Mouse (Mus musculus): ENCODE results near the gene Foxk1.

Gene Foxk1

GRCm38 (mm10) chr5:142416070-142416775, 14.9 kb downstream of the Foxk1 start:
- in situ Hi-C loops (cut with MboI; ENCODE audit: unreplicated experiment in 2 of 2), result no loop called here

- in situ Hi-C loops (cut with MboI; ENCODE audit: unreplicated experiment in 2 of 2), result no loop called here
Observed at GRCm38 (mm10) chr5:142417104-142417503, 15.8 kb downstream of the Foxk1 start.

- in situ Hi-C loops (cut with MboI; ENCODE audit: unreplicated experiment in 2 of 2), result no loop called here
Observed at GRCm38 (mm10) chr5:142417876-142418275, 16.6 kb downstream of the Foxk1 start.

- in situ Hi-C loops (cut with MboI; ENCODE audit: unreplicated experiment in 2 of 2), result no loop called here
Observed at GRCm38 (mm10) chr5:142418419-142418818, 17.1 kb downstream of the Foxk1 start.

- in situ Hi-C loops (cut with MboI; ENCODE audit: unreplicated experiment in 2 of 2), result no loop called here
Observed at GRCm38 (mm10) chr5:142420317-142420716, 19.0 kb downstream of the Foxk1 start.

- in situ Hi-C loops (cut with MboI; ENCODE audit: unreplicated experiment in 2 of 2), result no loop called here
Observed at GRCm38 (mm10) chr5:142420920-142421319, 19.6 kb downstream of the Foxk1 start.

GRCm38 (mm10) chr5:142421886-142422285, 20.6 kb downstream of the Foxk1 start:
- in situ Hi-C loops (cut with MboI; ENCODE audit: unreplicated experiment in 2 of 2), result no loop called here

- in situ Hi-C loops (cut with MboI; ENCODE audit: unreplicated experiment in 2 of 2), result no loop called here
Observed at GRCm38 (mm10) chr5:142423141-142423540, 21.8 kb downstream of the Foxk1 start.

GRCm38 (mm10) chr5:142423701-142424100, 22.4 kb downstream of the Foxk1 start:
- in situ Hi-C loops (cut with MboI; ENCODE audit: unreplicated experiment in 2 of 2), result no loop called here

GRCm38 (mm10) chr5:142424627-142425349, 23.5 kb downstream of the Foxk1 start:
- in situ Hi-C loops (cut with MboI; ENCODE audit: unreplicated experiment in 2 of 2), result no loop called here

- in situ Hi-C loops (cut with MboI; ENCODE audit: unreplicated experiment in 2 of 2), result no loop called here
Observed at GRCm38 (mm10) chr5:142426476-142426875, 25.2 kb downstream of the Foxk1 start.

- in situ Hi-C loops (cut with MboI; ENCODE audit: unreplicated experiment in 2 of 2), result no loop called here
Observed at GRCm38 (mm10) chr5:142427876-142428275, 26.6 kb downstream of the Foxk1 start.

- in situ Hi-C loops (cut with MboI; ENCODE audit: unreplicated experiment in 2 of 2), result no loop called here
Observed at GRCm38 (mm10) chr5:142428691-142429090, 27.4 kb downstream of the Foxk1 start.

GRCm38 (mm10) chr5:142431029-142431428, 29.7 kb downstream of the Foxk1 start:
- in situ Hi-C loops (cut with MboI; ENCODE audit: unreplicated experiment in 2 of 2), result no loop called here

- in situ Hi-C loops (cut with MboI; ENCODE audit: unreplicated experiment in 2 of 2), result no loop called here
Observed at GRCm38 (mm10) chr5:142431811-142432434, 30.6 kb downstream of the Foxk1 start.

- in situ Hi-C loops (cut with MboI; ENCODE audit: unreplicated experiment in 2 of 2), result no loop called here
Observed at GRCm38 (mm10) chr5:142432695-142433094, 31.4 kb downstream of the Foxk1 start.

GRCm38 (mm10) chr5:142434052-142434451, 32.8 kb downstream of the Foxk1 start:
- in situ Hi-C loops (cut with MboI; ENCODE audit: unreplicated experiment in 2 of 2), result no loop called here

- in situ Hi-C loops (cut with MboI; ENCODE audit: unreplicated experiment in 2 of 2), result no loop called here
Observed at GRCm38 (mm10) chr5:142435736-142436135, 34.4 kb downstream of the Foxk1 start.

GRCm38 (mm10) chr5:142438380-142438938, 37.2 kb downstream of the Foxk1 start:
- in situ Hi-C loops (cut with MboI; ENCODE audit: unreplicated experiment in 2 of 2), result no loop called here

- in situ Hi-C loops (cut with MboI; ENCODE audit: unreplicated experiment in 2 of 2), result loop anchor here (5.0 to 10.0 kb wide), 4 partner anchors 33 to 1345 kb away; no protein-coding TSS in a partner anchor
Observed at GRCm38 (mm10) chr5:142439911-142440432, 38.7 kb downstream of the Foxk1 start.
